Mouse (Mus musculus): ENCODE data around the gene Synpo2l. TPM values are rescaled to one million over a fixed set of nuclear protein-coding genes. Genes with fewer than 3 reads are reported as not detected.

Synpo2l gene
- not detected for polyA plus RNA-seq (2015; fragmentation: Illumina TruSeq; extraction: RNeasy Lipid Tissue Mini Kit (QIAGEN cat#74804); ENCODE audit: low read depth, low replicate concordance)

DNA sequence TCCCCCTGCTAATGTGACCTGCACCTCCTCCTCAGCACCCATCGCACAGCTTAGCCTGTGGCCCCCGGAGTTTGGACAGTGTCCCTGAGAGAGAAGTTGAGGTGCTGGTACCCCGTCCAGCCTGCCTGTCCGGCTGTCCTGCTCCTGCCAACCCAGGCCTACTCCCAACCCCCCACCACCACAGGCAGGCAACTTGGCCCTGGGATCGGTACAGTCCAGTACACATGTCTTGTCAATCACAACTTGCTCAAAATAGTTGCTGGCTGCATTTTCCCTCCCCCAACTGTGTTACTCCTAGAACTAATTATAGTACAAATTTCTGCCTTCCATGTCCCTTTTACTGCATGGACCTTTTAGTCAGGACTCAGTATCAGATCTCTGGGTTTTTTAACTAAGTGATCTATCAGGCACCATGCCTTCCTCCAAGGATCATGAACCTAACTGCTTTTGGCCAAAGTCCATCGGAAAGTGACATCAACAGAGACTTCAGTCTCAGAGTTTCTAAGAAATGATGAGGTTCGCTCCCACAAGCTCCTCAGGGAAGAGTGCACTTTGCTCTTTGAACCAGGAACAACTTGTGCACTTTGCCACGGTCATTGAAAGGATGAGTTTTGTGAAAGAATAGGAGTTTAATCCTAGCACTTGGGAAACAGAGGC lies at the start of gene Synpo2l:
Gene Synpo2l (minus strand): TSS at position 201 of the 657 bp plus-strand sequence.

DNA sequence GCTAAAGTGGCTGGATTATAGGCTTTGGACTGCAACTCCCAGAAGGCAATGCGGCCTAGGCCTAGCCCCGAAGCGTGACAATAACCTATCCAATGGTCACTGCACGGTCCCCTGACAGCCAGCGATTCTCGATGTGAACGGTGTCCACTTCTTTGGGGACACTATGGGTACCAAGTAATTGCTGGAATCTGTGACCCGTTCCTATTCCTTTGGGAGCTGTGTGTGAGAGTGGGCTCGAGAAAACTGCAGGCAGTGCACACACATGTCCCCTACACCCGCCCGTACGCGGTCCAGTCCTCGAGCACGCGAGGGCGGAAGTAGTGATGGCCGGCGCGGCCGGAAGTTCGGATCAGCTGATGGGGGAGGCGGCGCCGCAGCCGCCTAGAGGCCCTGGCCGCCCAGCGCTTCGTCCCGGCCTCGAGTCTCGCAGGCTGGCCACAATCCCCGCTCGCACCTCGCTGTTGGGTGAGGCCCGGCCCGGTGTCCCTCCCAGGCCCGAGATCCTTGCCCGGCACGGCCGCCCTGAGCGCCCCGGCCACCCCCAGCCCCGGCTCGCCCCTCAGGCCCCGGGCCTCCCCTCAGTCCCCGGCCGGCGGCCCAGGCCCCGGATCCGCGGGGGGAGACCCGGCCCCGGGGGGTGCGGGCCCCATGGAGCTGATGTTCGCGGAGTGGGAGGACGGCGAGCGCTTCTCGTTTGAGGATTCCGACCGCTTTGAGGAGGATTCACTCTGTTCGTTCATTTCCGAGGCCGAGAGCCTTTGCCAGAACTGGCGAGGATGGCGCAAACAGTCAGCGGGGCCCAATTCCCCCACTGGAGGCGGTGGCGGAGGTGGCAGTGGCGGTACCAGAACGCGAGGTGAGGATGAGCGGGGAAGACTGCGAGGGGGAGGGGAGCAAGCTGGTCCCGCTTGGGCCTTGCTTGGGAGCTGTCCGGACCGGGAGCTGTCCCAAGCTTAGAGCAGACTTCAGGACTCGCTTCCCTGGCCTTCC lies 39.3 kb upstream of the Synpo2l start, which contains the start of gene Zswim8:
Gene Zswim8 (plus strand): TSS at position 352 of the 990 bp plus-strand sequence.

DNA sequence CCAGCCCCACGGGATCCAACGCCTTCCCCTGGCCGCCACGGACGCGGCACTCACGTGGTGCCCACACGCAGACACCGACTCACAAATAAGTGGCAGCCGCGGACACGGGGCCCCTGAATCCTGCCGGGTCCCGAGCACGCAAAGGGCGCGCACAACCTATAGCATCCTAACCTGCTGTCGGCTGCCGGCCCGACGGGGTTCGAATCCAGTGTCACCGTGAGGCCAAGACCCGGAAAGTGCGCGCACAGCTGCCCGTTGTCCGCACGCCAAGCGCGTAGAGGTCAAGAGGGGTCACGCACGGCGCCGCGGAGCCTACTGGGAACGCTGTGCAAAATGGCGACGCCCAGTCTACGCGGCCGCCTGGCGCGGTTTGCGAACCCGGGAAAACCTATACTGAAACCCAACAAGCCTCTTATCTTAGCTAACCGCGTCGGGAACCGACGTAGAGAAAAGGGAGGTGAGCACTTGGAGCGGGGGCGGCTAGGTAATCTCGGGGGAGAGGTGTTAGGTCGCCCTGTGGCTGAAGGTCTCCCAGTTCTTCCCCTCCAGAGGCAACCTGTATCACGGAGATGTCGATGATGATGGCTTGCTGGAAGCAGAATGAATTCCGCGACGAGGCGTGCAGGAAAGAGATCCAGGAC lies 34.7 kb upstream of the Synpo2l start, which contains the start of gene Chchd1:
Gene Chchd1 (plus strand): TSS at position 266 of the 641 bp plus-strand sequence.

DNA sequence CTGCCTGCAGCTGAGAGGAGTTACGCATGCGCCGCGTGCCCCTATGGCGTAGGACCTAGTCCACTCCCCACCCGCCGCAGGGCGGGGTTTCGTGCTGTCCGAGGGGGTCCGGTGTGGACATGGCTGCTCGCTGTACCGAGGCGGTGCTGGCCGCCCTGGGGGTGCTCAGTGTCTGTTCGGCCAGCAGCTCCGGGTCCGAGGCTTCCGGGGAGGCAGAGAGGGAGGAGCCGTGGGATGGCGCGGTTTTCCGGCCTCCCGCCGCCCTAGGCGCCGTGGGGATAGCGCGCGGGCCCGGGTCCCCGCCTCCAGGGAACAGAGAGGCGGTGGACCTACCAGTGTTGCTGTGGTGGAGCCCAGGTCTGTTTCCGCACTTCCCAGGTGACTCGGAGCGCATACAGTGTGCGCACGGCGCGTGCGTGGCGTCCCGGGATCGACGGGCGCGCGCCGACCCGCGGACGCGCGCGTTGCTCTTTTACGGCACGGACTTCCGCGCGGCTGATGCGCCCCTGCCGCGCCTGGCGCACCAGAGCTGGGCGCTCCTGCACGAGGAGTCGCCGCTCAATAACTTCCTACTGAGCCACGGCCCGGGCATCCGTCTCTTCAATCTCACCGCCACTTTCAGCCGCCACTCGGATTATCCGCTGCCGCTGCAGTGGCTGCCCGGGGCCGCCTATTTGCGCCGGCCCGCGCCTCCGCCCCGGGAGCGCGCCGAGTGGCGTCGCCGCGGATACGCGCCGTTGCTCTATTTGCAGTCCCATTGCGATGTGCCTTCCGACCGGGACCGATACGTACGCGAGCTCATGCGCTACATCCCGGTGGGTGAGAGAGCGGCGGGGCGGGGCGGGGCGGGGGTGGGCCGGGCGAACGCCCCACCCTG lies 27.0 kb upstream of the Synpo2l start, which contains the start of gene Fut11:
Gene Fut11 (plus strand): TSS at position 85 of the 877 bp plus-strand sequence.

DNA sequence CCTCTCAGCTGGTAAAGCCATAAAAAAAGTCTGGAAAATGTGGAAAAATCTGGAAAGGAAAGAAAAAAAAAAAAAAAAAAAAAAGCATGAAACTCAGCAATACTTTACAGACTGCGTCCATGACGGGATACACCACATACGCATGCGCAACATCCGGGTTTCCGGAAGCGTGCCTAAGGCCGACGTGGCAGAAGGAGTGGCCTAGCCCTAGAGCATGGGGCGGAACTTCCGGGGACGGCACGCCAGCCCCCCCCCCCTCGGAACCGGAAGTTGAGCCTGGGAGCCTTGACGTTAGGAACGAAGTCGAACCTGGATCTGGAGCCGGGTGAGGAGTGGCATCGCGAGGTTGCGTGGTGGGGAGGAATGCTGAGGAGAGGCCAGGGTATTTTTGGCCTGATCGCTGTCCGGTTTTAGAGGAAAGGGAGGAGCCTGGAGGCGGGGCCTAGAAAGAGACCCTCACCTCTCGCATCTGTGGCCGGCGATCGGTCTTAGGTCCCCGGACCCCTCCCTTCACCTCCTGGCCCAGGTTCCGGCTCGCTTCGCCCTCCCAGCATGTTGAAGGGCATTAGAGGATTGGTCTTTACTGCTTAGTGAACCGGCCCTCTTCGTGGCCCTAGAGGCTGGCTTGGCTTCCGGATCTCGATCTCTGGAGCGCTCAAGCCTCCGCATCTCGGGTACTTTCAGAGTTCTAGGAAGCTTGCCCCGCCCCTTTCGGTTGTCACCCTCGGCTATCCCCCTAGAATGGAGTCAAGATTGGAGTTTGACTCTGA lies 6.1 kb upstream of the Synpo2l start, which contains the start of gene Sec24c:
Gene Sec24c (plus strand): TSS at position 245 of the 770 bp plus-strand sequence.

DNA sequence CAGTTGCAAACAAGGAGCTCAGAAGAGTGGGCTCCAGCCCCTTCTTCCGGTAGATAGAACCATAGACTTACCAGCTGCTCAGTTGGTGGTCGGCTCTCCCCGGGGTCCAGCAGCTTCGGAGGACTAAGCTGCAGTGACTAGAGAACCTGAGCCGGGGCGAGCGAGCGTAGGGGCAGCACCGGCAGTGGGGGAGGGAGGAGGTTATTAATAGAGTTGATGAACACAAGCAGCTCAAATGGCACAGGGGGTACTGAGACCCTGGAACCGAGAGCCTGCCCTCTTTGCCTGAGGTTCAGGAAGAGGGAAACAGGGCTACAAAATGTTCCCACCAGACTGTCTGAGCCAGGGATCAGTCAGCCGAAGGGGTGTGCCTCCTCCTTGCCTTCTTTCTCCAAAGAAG lies 11.8 kb downstream of the Synpo2l start, which contains the start of gene Myoz1:
Gene Myoz1 (minus strand): TSS at position 180 of the 400 bp plus-strand sequence.

DNA sequence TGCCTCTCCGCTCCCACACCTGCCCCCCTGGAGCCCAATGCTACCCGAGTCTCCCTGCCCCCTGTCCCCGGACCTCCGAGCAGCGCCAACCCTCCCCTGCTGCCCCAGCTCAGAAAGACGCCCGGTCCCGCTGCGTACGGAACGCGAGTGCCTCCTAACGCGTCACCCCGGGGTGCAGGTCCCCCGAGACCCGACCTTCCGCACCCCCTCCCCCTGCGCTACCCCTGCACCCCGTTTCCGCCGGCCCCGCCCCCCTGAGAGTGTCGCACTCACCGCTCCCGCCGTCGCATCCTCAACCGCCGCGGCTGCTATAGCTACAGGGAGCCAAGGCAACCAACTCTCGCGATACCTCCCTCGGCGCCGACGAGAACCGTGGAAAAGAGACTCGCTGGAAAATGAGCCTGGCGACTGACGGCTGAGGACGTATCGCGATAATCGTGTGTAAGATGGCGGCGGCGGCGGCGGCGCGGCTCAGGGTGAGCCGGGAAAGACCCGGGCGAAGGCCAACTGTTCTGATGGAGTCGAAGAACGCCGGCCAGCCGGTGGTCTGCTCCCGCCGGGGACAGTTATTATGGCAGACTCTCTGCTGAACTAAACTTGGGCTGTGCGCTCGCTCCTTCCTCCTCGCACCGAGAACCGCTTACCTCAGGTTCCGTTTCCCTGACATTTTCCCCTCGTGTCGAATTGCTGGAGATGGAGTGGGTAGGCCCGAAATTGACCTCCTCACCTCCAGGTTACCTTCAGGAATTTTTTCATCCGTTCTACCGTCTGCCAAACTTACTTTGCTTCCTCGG lies 27.3 kb downstream of the Synpo2l start, which contains the start of gene Usp54:
Gene Usp54 (minus strand): TSS at position 420 of the 794 bp plus-strand sequence.

Other genes starting within 250 kb of the Synpo2l start
- 0.88 TPM for gene Cfap70, start 216.1 kb downstream of the Synpo2l start, polyA plus RNA-seq (2015; fragmentation: Illumina TruSeq; extraction: RNeasy Lipid Tissue Mini Kit (QIAGEN cat#74804); ENCODE audit: low read depth, low replicate concordance)
- 85.4 TPM for gene Anxa7, start 188.2 kb downstream of the Synpo2l start, polyA plus RNA-seq (2015; fragmentation: Illumina TruSeq; extraction: RNeasy Lipid Tissue Mini Kit (QIAGEN cat#74804); ENCODE audit: low read depth, low replicate concordance)
- 0.33 TPM for gene Mss51, start 171.5 kb downstream of the Synpo2l start, polyA plus RNA-seq (2015; fragmentation: Illumina TruSeq; extraction: RNeasy Lipid Tissue Mini Kit (QIAGEN cat#74804); ENCODE audit: low read depth, low replicate concordance)
- gene Ppp3cb, start 121.8 kb downstream of the Synpo2l start, polyA plus RNA-seq (2015; fragmentation: Illumina TruSeq; extraction: RNeasy Lipid Tissue Mini Kit (QIAGEN cat#74804); ENCODE audit: low read depth, low replicate concordance), result 266 TPM
- 42.2 TPM for gene Usp54, start 27.3 kb downstream of the Synpo2l start, polyA plus RNA-seq (2015; fragmentation: Illumina TruSeq; extraction: RNeasy Lipid Tissue Mini Kit (QIAGEN cat#74804); ENCODE audit: low read depth, low replicate concordance)
- not detected for gene Myoz1, start 11.8 kb downstream of the Synpo2l start, polyA plus RNA-seq (2015; fragmentation: Illumina TruSeq; extraction: RNeasy Lipid Tissue Mini Kit (QIAGEN cat#74804); ENCODE audit: low read depth, low replicate concordance)
- gene Sec24c, start 6.0 kb upstream of the Synpo2l start, polyA plus RNA-seq (2015; fragmentation: Illumina TruSeq; extraction: RNeasy Lipid Tissue Mini Kit (QIAGEN cat#74804); ENCODE audit: low read depth, low replicate concordance), result 57.9 TPM
- 14.1 TPM for gene Fut11, start 26.6 kb upstream of the Synpo2l start, polyA plus RNA-seq (2015; fragmentation: Illumina TruSeq; extraction: RNeasy Lipid Tissue Mini Kit (QIAGEN cat#74804); ENCODE audit: low read depth, low replicate concordance)
- gene Chchd1, start 34.7 kb upstream of the Synpo2l start, polyA plus RNA-seq (2015; fragmentation: Illumina TruSeq; extraction: RNeasy Lipid Tissue Mini Kit (QIAGEN cat#74804); ENCODE audit: low read depth, low replicate concordance), result 163 TPM
- 95.7 TPM for gene Zswim8, start 39.2 kb upstream of the Synpo2l start, polyA plus RNA-seq (2015; fragmentation: Illumina TruSeq; extraction: RNeasy Lipid Tissue Mini Kit (QIAGEN cat#74804); ENCODE audit: low read depth, low replicate concordance)
- 14.9 TPM for gene Ndst2, start 66.2 kb upstream of the Synpo2l start, polyA plus RNA-seq (2015; fragmentation: Illumina TruSeq; extraction: RNeasy Lipid Tissue Mini Kit (QIAGEN cat#74804); ENCODE audit: low read depth, low replicate concordance)
- gene Camk2g, start 125.7 kb upstream of the Synpo2l start, polyA plus RNA-seq (2015; fragmentation: Illumina TruSeq; extraction: RNeasy Lipid Tissue Mini Kit (QIAGEN cat#74804); ENCODE audit: low read depth, low replicate concordance), result 264 TPM
- gene Plau, start 168.3 kb upstream of the Synpo2l start, polyA plus RNA-seq (2015; fragmentation: Illumina TruSeq; extraction: RNeasy Lipid Tissue Mini Kit (QIAGEN cat#74804); ENCODE audit: low read depth, low replicate concordance), result 4.3 TPM

Measured in brain, adult 10 weeks (tissue).